Mouse (Mus musculus) neural tube, embryonic 14.5 days (tissue): ENCODE measurements around the gene Psap. TPM values are rescaled to one million over a fixed set of nuclear protein-coding genes. Genes with fewer than 3 reads are reported as not detected.

Source experiments
- polyA plus RNA-seq: library from polyadenylated mRNA; unstranded; fragments of >200 nt; fragmentation: Nextera tagmentation; extraction: Ambion mirVana; gene quantifications from 2 replicates; pipeline ENCODE4 v1.2.1, GENCODE M21; 2014

Psap gene
- polyA plus RNA-seq, 1 experiment from 2014 or later: 154 TPM

Other genes starting within 250 kb of the Psap start
- 92.4 and 95.3 TPM in 2 replicates for gene Spock2, start 171.4 kb upstream of the Psap start, polyA plus RNA-seq
- 0.79 and 1.8 TPM in 2 replicates for gene Chst3, start 58.4 kb upstream of the Psap start, polyA plus RNA-seq
- gene Vsir, start 69.2 kb downstream of the Psap start, polyA plus RNA-seq: 2.0 and 2.4 TPM in 2 replicates
- gene Gm17455, start 122.1 kb downstream of the Psap start, polyA plus RNA-seq: 17.7 and 20.0 TPM in 2 replicates